Mouse (Mus musculus): ENCODE measurements around the gene Gm20671.
"Not testable (repeated sequence)": the region's sequence is repeated elsewhere in the genome, so short reads cannot be mapped to it uniquely, and the experiment has no call there.

The Gm20671 gene

GRCm38 (mm10) chr5:32785313-32785915 lies 41.5 kb downstream of the Gm20671 start, which contains the start of gene Pisd:
Pisd (minus strand) TSS chr5:32785646.
- DNase-seq (ENCODE audit: low spot score in 2 of 2), result peak; percentile 94 to 95

DNA sequence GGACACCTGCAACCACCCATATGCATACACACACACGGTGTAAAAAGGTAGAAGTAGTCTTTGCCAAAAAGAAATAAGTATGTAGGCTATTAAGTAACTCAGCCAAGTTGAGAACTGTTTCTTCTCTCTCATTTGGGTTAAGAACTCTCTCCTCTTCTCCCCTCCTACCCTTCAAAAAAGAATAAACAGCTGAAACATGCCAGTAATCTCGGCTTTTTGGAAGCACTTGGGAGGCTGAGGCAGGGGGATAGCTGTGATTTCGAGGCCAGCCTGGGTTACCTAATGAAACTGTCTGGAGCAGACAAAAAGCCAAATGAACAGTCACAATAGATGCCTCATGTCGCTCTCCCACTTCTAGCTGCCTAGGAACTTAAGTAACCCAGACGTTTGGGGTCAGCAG lies 42.2 kb downstream of the Gm20671 start:
- no peak for DNase-seq (ENCODE audit: low spot score in 2 of 2)

DNA sequence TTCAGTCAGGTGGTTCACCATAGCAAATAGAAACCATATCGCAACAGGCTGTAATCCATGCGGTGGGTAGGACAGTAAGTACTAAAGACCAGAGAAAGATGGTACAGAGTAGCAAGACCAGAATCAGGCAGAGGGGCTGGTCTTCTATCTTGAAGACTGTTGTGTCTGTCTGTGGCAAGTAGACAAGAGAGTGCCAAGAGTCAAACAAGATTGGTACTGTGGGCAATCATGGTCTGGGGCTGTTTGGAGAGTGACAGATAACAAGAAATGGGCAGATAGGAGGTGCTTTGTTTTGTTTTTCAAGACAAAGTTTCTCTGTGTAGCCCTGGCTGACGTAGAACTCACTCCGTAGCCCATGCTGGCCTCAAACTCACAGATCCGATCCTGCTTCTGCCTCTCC lies 45.3 kb downstream of the Gm20671 start:
- DNase-seq (ENCODE audit: low spot score in 2 of 2), result no peak

GRCm38 (mm10) chr5:32778168-32778567 lies 48.7 kb downstream of the Gm20671 start:
- no peak for DNase-seq (ENCODE audit: low spot score in 2 of 2)

GRCm38 (mm10) chr5:32772361-32772760 lies 54.5 kb downstream of the Gm20671 start:
- DNase-seq (ENCODE audit: low spot score in 2 of 2), result no peak

DNA sequence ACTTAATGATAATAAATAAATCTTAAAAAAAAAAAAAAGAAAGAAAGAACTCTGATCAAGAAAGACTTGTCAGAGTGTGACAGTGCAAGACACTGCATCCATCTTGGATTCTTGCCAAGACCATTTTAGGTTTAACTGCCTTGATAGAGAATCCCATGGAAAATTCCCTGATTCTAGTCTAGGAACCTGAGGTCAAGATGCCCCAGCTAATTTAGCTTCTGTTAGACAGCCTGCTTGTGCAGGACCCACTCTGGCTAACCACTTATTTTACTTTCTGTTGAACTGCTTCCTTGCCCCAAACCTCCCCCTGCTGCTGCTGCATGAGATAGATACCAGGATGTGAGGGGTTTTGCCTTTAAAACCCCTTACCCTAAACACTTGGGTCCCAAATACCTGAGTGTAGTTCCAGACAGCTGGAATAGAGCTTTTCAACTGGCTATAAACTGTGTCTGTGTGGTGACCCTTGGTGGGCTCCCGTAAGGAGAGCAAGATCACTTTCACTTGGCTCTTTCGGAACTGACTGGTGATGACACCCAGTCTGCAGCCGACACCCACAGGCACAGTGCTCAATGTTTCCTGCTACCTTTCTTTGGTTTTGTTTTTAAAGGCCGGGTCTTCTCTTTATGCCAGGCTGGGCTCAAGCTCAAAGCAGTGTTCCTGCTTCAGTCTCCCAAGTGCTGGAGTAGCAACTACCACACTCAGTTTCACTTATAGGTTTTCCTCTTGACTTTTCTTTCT lies 59.1 kb downstream of the Gm20671 start:
- DNase-seq (ENCODE audit: low spot score in 2 of 2), result no peak

DNA sequence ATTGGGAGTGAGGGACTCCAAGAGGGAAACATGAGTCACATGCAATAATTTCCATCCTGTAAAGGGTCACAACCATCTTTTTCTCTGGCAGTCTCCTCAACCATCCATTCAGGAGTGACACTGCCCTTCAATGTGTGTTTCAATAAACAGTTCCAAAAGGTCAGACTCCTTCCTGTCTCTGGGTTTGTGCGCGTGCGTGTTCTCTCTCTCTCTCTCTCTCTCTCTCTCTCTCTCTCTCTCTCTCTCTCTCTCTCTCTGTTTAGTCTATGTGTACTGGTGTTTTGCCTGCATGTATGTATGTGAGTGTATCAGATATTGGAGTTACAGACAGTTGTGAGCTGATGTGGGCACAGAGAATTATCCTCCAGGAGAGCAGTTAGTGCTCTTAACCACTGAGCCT lies 59.9 kb downstream of the Gm20671 start:
- no peak for DNase-seq (ENCODE audit: low spot score in 2 of 2)

- DNase-seq (ENCODE audit: low spot score in 2 of 2), result no peak
These were observed 65.3 kb downstream of the Gm20671 start for GRCm38 (mm10) chr5:32761566-32762140.

DNA sequence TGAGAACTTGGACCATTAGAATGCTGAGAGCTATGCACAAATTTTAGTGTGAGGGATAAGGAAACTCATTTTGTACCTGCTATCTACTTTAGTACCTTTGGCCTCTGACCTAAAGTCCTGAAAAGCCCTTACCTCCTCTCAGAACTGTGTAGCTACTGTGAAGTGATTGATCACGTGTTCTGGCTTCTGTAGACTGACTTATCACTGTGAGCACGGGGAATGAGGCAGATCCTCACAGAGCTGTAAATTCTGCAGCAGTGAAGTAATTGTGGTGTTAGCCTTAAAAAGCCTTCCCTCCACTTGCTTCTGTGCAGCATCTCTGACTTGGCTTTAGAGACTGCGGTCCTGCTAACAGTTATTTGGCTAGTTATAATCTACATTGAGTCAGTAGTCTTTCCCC lies 66.1 kb downstream of the Gm20671 start:
- no peak for DNase-seq (ENCODE audit: low spot score in 2 of 2)

DNA sequence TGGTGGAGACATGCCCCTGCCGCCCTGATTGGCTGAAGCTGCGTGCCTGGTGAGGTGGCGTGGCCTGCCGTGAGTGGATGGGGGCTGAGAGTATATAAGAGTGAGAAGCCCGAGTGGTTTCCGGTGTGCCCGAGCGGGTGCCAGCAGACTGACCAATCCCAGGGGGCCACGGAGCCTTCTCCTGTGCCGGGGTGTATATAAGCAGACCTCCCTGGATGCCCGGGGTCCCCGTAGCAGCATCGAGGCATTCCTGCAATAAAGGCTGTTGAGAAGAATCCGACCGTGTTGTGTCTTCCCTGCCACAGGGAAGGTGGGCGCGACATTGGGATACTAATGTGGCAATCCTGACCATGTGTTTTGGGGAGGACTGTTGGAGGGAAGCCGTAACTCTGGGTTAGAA lies 66.6 kb downstream of the Gm20671 start:
- not testable (repeated sequence) for DNase-seq (ENCODE audit: low spot score in 2 of 2)

GRCm38 (mm10) chr5:32759662-32760061 lies 67.2 kb downstream of the Gm20671 start:
- DNase-seq (ENCODE audit: low spot score in 2 of 2), result no peak

GRCm38 (mm10) chr5:32756141-32756540 lies 70.8 kb downstream of the Gm20671 start:
- DNase-seq (ENCODE audit: low spot score in 2 of 2), result no peak

- DNase-seq (ENCODE audit: low spot score in 2 of 2), result no peak
These were observed 75.2 kb downstream of the Gm20671 start for GRCm38 (mm10) chr5:32751736-32752135.

GRCm38 (mm10) chr5:32748936-32749335 lies 78.0 kb downstream of the Gm20671 start:
- no peak for DNase-seq (ENCODE audit: low spot score in 2 of 2)

- DNase-seq (ENCODE audit: low spot score in 2 of 2), result peak in 1 of 2 experiments; percentile 55
These were observed 79.1 kb downstream of the Gm20671 start for GRCm38 (mm10) chr5:32747650-32748375.

- peak; percentile 61 to 62 for DNase-seq (ENCODE audit: low spot score in 2 of 2)
These were observed 80.9 kb downstream of the Gm20671 start for GRCm38 (mm10) chr5:32745705-32746655.

DNA sequence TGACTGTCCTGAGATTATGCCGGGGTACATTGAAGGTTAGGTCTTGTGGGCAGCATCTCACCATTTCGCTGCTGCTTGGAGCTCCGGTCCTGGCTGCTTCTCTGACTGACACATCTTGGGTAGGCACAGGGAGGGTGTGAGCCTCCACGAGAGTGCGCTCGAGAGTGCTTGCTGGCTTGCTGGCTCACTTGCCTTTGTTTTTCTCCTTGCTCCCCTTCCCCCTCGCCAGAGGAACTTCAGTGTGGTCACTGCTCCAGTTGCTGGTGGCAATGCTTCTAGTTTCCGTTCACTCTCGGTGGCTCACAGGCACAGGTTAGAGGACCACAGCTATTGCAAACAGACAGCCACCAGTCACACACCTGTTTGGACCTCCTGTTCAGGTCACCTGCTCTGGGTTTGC lies 84.8 kb downstream of the Gm20671 start:
- DNase-seq (ENCODE audit: low spot score in 2 of 2), result peak; percentile 75 to 79

GRCm38 (mm10) chr5:32741377-32741776 lies 85.5 kb downstream of the Gm20671 start:
- peak; percentile 37 to 56 for DNase-seq (ENCODE audit: low spot score in 2 of 2)

GRCm38 (mm10) chr5:32740850-32741249 lies 86.1 kb downstream of the Gm20671 start:
- not testable (repeated sequence) for DNase-seq (ENCODE audit: low spot score in 2 of 2)

- DNase-seq (ENCODE audit: low spot score in 2 of 2), result no peak
These were observed 86.8 kb downstream of the Gm20671 start for GRCm38 (mm10) chr5:32740138-32740537.

DNA sequence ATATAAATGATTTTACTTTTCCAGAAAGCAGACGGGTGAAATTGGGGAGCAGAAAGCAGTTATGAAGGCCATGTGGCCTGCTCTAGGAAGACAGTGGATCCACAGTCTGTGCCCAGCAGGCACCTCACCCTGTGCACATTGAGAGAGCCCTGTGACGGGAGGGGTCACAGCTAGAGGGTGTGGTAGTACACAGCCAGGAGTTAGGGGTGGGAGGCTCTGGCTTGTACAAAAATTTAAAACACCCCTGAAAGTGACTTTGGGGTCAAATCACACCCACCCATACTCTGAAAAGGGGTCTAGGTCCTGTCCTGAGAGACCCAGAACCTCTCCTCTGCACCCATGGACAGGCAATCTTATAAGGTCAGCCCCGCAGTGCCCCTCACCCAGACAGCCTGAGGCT lies 90.1 kb downstream of the Gm20671 start:
- not testable (repeated sequence) for DNase-seq (ENCODE audit: low spot score in 2 of 2)
